Mouse (Mus musculus): Measurements from ENCODE around the gene Synj2bp.

GRCm38 (mm10) chr12:81547163-81547562, 14.5 kb upstream of the Synj2bp start:
- TF ChIP-seq CEBPB (IDR thresholded peaks at IDR 0.05; ENCODE audit: insufficient read depth, poor library complexity, severe bottlenecking) = no peak
- no peak for TF ChIP-seq POLR2A (IDR thresholded peaks at IDR 0.05; ENCODE audit: insufficient read length, low read depth)
- TF ChIP-seq USF1 (IDR thresholded peaks at IDR 0.05; ENCODE audit: low read depth) = no peak
- no peak for TF ChIP-seq MAX (IDR thresholded peaks at IDR 0.05; ENCODE audit: low read depth)
- TF ChIP-seq MYOG (IDR thresholded peaks at IDR 0.05; ENCODE audit: control insufficient read depth in 1 of 3, insufficient read depth in 1 of 3, insufficient read length in 2 of 3, low read depth in 2 of 3) = no peak
- TF ChIP-seq REST (IDR thresholded peaks at IDR 0.05; ENCODE audit: insufficient read depth, insufficient read length) = no peak
- no peak for TF ChIP-seq MYOD1 (IDR thresholded peaks at IDR 0.05; ENCODE audit: control insufficient read depth in 1 of 3, insufficient read length in 2 of 3, low read depth in 2 of 3)
- TF ChIP-seq TCF12 (IDR thresholded peaks at IDR 0.05; ENCODE audit: insufficient read depth, poor library complexity, severe bottlenecking) = no peak
- TF ChIP-seq SRF (IDR thresholded peaks at IDR 0.05; ENCODE audit: control insufficient read depth, insufficient read length, low read depth) = no peak
- no peak for TF ChIP-seq E2F4 (IDR thresholded peaks at IDR 0.05; ENCODE audit: insufficient read depth)
